Mouse (Mus musculus) forebrain, postnatal 0 days (tissue): ENCODE data around the gene Il11. TPM values are rescaled to one million over a fixed set of nuclear protein-coding genes. Genes with fewer than 3 reads are reported as not detected.

ENCODE experiments used
- ATAC-seq: fragments of 200-750 bp; cut with Nextera tagmentation; 2 replicates; pipeline ENCODE4 v1.8.0; 2017; ENCODE audit warnings: mild to moderate bottlenecking, moderate library complexity
- DNase-seq: peaks from one replicate; pipeline ENCODE4 v3.0.0-alpha.2; 2015
- H3K27ac ChIP-seq: fragments of 300-500 bp; sonication (generic); 2 replicates; pipeline ENCODE4 v1.5.1; 2014; ENCODE audit warnings: low read depth, mild to moderate bottlenecking, antibody characterized with exemption, low read length, moderate library complexity, mixed read lengths
- H3K27me3 ChIP-seq: fragments of 300-500 bp; sonication (generic); 2 replicates; pipeline ENCODE4 v1.6.1; 2014; ENCODE audit warnings: mild to moderate bottlenecking, low read length, mixed read lengths; ENCODE audit not compliant: insufficient read depth
- H3K36me3 ChIP-seq: fragments of 300-500 bp; sonication (generic); 2 replicates; pipeline ENCODE4 v1.6.1; 2014; ENCODE audit warnings: mild to moderate bottlenecking, moderate library complexity; ENCODE audit not compliant: insufficient read depth
- H3K4me1 ChIP-seq: fragments of 300-500 bp; sonication (generic); 2 replicates; pipeline ENCODE4 v1.6.1; 2014; ENCODE audit warnings: antibody characterized with exemption; ENCODE audit not compliant: insufficient read depth
- H3K4me2 ChIP-seq: fragments of 300-500 bp; sonication (generic); 2 replicates; pipeline ENCODE4 v1.6.1; 2014; ENCODE audit warnings: low read depth, mild to moderate bottlenecking, moderate library complexity
- H3K4me3 ChIP-seq: fragments of 300-500 bp; sonication (generic); 2 replicates; pipeline ENCODE4 v1.5.1; 2014; ENCODE audit warnings: low read depth, low read length, mixed read lengths
- H3K9ac ChIP-seq: fragments of 300-500 bp; sonication (generic); 2 replicates; pipeline ENCODE4 v1.6.1; 2014; ENCODE audit warnings: mild to moderate bottlenecking
- H3K9me3 ChIP-seq: fragments of 300-500 bp; sonication (generic); 2 replicates; pipeline ENCODE4 v1.6.1; 2016; ENCODE audit warnings: low read length
- CTCF ChIP-seq: sonication (generic); IDR thresholded peaks from 2 replicates; pipeline ENCODE4 v1.5.1; 2016; ENCODE audit warnings: antibody characterized with exemption, control low read depth, low read depth
- WGBS: fragments of 180-500 bp; shearing (Covaris S2); extraction: QIAGEN DNeasy Blood & Tissue Kit; methylation state at CpG from one replicate; pipeline ENCODE4 v1.1.7; 2014; 5-methylcytosine and 5-hydroxymethylcytosine counted together
- polyA plus RNA-seq: library from polyadenylated mRNA; unstranded; fragments of >200 nt; fragmentation: Nextera tagmentation; extraction: Ambion mirVana; gene quantifications from 2 replicates; pipeline ENCODE4 v1.2.1, GENCODE M21; 2015
- total RNA-seq: library from RNA; depleted of rRNA; stranded (reverse); fragments of >200 nt; gene quantifications from 2 replicates; pipeline ENCODE4 v1.2.3, GENCODE M21; 2014

Gene Il11
- total and polyA plus RNA-seq, 2 experiments from 2014 or later: 2.1 to 2.6 TPM

- Histone ChIP-seq H3K9ac (no peak overlapping the region), H3K4me3 (no peak overlapping the region), H3K27ac (no peak overlapping the region), H3K36me3 (peaks cover 16% of the 10 kb centered on the region), H3K9me3 (no peaks in the 10 kb centered on the region), H3K4me2 (peak overlapping the region; percentile 71), H3K4me1 (peaks cover 13% of the 10 kb centered on the region), H3K27me3 (no peaks in the 10 kb centered on the region)
- ATAC-seq: no peak
- no peak for DNase-seq
- 75% methylated on average over 21 of the region's 21 CpGs for WGBS
- no peak for TF ChIP-seq CTCF
These were observed 40.8 kb downstream of the Il11 start for GRCm38 (mm10) chr7:4741672-4742481.

- H3K36me3 ChIP-seq: peaks cover 10% of the 10 kb centered on the region; the same call in 1 of the 2 replicates
- peak overlapping the region; percentile 63 for H3K4me3 ChIP-seq
- no peak for TF ChIP-seq CTCF
- peak overlapping the region; percentile 71 for H3K4me2 ChIP-seq
- WGBS: 2% methylated on average over 4 of the region's 4 CpGs
- peak overlapping the region; percentile 89 for H3K27ac ChIP-seq
- H3K4me1 ChIP-seq: peaks cover 13% of the 10 kb centered on the region
- no peaks in the 10 kb centered on the region for H3K27me3 ChIP-seq
- ATAC-seq: no peak
- peak overlapping the region; percentile 76 for H3K9ac ChIP-seq
- no peak for DNase-seq
- H3K9me3 ChIP-seq: no peaks in the 10 kb centered on the region
These were observed 41.5 kb downstream of the Il11 start for GRCm38 (mm10) chr7:4741151-4741550.

- DNase-seq: no peak
- H3K4me2 ChIP-seq: peak overlapping the region; percentile 71
- peak overlapping the region; percentile 89 for H3K27ac ChIP-seq
- 4% methylated on average over 12 of the region's 14 CpGs for WGBS
- no peaks in the 10 kb centered on the region for H3K9me3 ChIP-seq
- peak overlapping the region; percentile 76 for H3K9ac ChIP-seq
- H3K4me3 ChIP-seq: peak overlapping the region; percentile 63
- H3K36me3 ChIP-seq: 0 out of 2 replicates have a peak, but pooled peaks cover 6% of the 10 kb centered on the region
- H3K4me1 ChIP-seq: peaks cover 13% of the 10 kb centered on the region
- ATAC-seq: peak; percentile 10
- no peak for TF ChIP-seq CTCF
- H3K27me3 ChIP-seq: no peaks in the 10 kb centered on the region
These were observed 42.3 kb downstream of the Il11 start for GRCm38 (mm10) chr7:4740309-4740727.

- Histone ChIP-seq H3K4me2 (peak within 1 kb of the TSS; percentile 71), H3K27ac (peak within 1 kb of the TSS; percentile 89), H3K36me3 (0 out of 2 replicates have a peak, but pooled peaks cover 4% of the 10 kb centered on the region), H3K4me3 (peak within 1 kb of the TSS; percentile 63), H3K27me3 (no peaks in the 10 kb centered on the region), H3K9ac (peak within 1 kb of the TSS; percentile 76), H3K9me3 (no peaks in the 10 kb centered on the region), H3K4me1 (peaks cover 13% of the 10 kb centered on the region)
- ATAC-seq (peak; percentile 95), DNase-seq (peak; percentile 100)
- under 1% methylated on average over 42 of the region's 44 CpGs for WGBS
- TF ChIP-seq CTCF: peak; percentile 57
These were observed 42.9 kb downstream of the Il11 start, which contains the start of gene Kmt5c for GRCm38 (mm10) chr7:4739544-4740275. Gene Kmt5c (plus strand): TSS chr7:4740115.

DNA sequence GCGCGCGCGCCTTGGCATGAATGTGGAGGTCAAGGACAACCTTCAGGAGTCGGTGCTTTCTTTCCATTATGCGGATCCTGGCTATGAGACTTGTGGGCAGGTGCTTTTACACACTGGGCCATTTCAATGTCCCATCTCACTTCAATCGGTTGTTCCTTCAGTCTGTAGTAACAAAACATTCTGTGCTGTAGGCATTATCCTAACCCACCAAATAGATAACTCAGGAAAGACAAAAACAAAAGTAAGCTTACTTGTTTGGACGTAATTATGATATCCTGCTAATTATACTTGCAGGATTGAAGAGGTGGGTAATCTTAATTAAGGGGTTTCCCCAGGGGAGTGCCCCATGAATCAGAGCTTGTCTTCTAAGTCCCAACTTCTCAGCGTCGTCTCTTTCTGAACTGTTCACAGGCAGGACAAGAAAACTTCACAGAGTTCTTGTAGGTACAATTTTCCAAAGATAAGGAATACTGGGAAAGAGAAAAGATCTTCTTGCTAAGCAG is 43.6 kb downstream of the Il11 start:
- no peak for ATAC-seq

DNA sequence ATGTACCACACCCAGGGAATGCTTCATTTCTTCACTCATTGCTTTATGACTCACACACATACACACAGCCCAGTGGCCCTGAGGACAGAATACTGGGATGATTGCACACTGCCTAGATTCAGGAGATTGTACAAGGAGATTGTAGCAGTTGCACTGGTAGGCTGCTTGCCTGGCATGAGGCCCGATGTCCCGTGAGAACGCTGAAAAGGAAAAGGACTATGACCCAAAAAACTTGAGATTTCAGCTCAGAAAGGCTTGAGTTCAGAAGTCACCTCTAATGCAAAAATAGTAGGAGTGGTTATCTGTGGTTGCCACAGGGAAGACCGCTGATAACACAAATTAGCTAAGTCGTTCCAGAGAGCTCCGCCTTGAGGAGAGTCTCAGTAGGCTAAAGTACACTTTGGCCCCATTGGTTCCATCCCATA is 49.7 kb downstream of the Il11 start:
- TF ChIP-seq CTCF: no peak
- H3K4me3 ChIP-seq: no peak overlapping the region

More for the DNA sequence above, 43.6 kb downstream of the Il11 start:
- Histone ChIP-seq H3K9ac (peak overlapping the region; percentile 2; the same call in 1 of the 2 replicates), H3K4me3 (peak overlapping the region; percentile 31), H3K4me2 (peak overlapping the region; percentile 45), H3K4me1 (peaks cover 13% of the 10 kb centered on the region), H3K27me3 (no peaks in the 10 kb centered on the region), H3K36me3 (no peaks in the 10 kb centered on the region), H3K9me3 (no peaks in the 10 kb centered on the region), H3K27ac (peak overlapping the region; percentile 57)
- 22% methylated on average over 10 of the region's 10 CpGs for WGBS
- DNase-seq: no peak
- TF ChIP-seq CTCF: no peak

More for the DNA sequence above, 49.7 kb downstream of the Il11 start:
- DNase-seq (no peak), ATAC-seq (no peak)
- H3K36me3 ChIP-seq: no peaks in the 10 kb centered on the region
- no peak overlapping the region for H3K4me2 ChIP-seq
- WGBS: 73% methylated on average over 6 of the region's 6 CpGs
- no peak overlapping the region for H3K27ac ChIP-seq
- no peaks in the 10 kb centered on the region for H3K9me3 ChIP-seq
- H3K4me1 ChIP-seq: no peaks in the 10 kb centered on the region
- no peak overlapping the region for H3K9ac ChIP-seq
- no peaks in the 10 kb centered on the region for H3K27me3 ChIP-seq
